Mouse (Mus musculus) cerebral cortex, adult 2 months (tissue): ENCODE results near the gene Ccdc191.

Experiments used
- WGBS: fragments of 180-500 bp; shearing (Covaris S2); methylation state at CpG from one replicate; pipeline ENCODE4 v1.1.7; 2018; 5-methylcytosine and 5-hydroxymethylcytosine counted together

Gene Ccdc191

GRCm38 (mm10) chr16:43934856-43935255, 45.3 kb downstream of the Ccdc191 start:
- WGBS: 78% methylated on average over 8 of the region's 8 CpGs

GRCm38 (mm10) chr16:43935367-43935766, 45.8 kb downstream of the Ccdc191 start:
- 39% methylated on average over 3 of the region's 3 CpGs for WGBS

GRCm38 (mm10) chr16:43935892-43936291, 46.3 kb downstream of the Ccdc191 start:
- 37% methylated on average over 3 of the region's 3 CpGs for WGBS

GRCm38 (mm10) chr16:43940846-43941245, 51.2 kb downstream of the Ccdc191 start:
- WGBS: 94% methylated on average over 4 of the region's 4 CpGs

DNA sequence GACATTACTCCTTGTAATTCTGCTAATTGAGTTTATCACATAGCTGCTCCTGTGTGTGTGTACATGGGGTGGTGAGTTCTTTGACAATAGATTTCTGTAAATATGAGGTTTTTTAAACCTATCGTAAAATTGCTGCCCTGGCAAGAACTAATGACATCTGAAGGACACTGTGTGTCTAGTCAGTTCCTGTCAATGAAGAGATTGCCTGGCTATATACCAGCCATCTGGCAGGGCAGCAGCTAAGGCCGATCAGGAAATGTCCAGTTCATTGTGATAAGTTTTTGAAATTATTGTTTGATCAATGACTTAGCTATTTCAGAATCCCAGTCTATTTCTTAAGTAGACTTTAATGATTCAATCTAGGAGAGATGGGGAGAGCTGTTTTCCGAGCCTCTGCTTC, 55.8 kb downstream of the Ccdc191 start:
- WGBS: 74% methylated on average over 3 of the region's 3 CpGs

DNA sequence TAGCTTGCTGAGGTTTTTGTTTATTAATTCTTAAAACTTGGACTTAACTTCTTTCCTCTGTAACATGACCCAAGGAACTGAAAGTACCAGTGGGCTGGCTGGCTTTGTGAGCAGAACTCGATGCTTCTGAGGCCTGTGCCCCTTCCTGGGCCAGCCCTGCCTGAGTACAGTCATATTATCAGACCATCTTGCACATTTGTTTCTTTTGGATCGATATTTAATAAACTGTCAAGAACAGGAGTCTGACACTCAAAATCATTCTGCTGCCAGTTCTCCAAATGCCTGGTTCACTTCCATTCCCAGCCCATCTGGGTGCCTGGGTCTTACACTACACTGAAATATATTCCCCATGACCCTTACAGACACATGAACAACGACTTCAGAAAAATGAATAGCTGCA, 56.3 kb downstream of the Ccdc191 start:
- 43% methylated on average over 3 of the region's 3 CpGs for WGBS

- WGBS: 70% methylated on average over 4 of the region's 4 CpGs
Observed at GRCm38 (mm10) chr16:43951591-43951990, 62.0 kb downstream of the Ccdc191 start.

GRCm38 (mm10) chr16:43954913-43955312, 65.3 kb downstream of the Ccdc191 start:
- WGBS: 74% methylated on average over 6 of the region's 6 CpGs

GRCm38 (mm10) chr16:43958038-43958437, 68.4 kb downstream of the Ccdc191 start:
- WGBS: 86% methylated on average over 4 of the region's 4 CpGs

- WGBS: 69% methylated on average over 9 of the region's 9 CpGs
Observed at GRCm38 (mm10) chr16:43963291-43963690, 73.7 kb downstream of the Ccdc191 start.

- WGBS: 68% methylated on average over 3 of the region's 3 CpGs
Observed at GRCm38 (mm10) chr16:43963780-43964179, 74.2 kb downstream of the Ccdc191 start.

DNA sequence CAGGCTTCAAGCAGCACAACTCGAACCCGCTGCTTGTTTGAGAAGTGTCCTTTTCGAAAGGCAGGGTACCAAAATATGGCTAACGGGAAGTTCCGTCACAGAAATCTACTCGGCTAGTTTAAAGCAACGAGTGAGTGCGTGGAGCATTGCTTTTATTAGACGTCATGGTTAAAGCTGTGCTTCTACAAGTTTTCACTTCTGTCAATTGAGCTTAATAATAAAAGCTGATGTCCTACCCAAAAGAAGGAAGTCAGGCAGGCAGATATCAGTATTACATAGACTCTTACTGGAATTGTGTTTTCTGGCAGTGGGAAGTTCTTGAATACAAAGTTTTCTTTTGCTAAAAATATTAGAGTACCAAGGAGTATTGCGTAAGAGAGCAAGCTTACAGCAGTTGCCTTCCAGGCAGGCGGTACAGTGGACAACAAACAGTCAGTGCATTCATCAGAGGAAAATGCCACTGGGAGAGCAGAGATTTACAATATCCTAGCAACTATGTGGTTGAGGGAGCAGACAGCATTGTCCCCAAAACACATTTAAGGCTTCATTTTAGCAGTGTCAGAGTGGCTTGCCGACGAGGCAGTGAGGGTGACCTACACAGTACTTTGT, 76.3 kb downstream of the Ccdc191 start:
- 56% methylated on average over 13 of the region's 13 CpGs for WGBS

GRCm38 (mm10) chr16:43970426-43970825, 80.8 kb downstream of the Ccdc191 start:
- 85% methylated on average over 3 of the region's 3 CpGs for WGBS

GRCm38 (mm10) chr16:43971189-43971588, 81.6 kb downstream of the Ccdc191 start:
- 94% methylated on average over 11 of the region's 11 CpGs for WGBS

DNA sequence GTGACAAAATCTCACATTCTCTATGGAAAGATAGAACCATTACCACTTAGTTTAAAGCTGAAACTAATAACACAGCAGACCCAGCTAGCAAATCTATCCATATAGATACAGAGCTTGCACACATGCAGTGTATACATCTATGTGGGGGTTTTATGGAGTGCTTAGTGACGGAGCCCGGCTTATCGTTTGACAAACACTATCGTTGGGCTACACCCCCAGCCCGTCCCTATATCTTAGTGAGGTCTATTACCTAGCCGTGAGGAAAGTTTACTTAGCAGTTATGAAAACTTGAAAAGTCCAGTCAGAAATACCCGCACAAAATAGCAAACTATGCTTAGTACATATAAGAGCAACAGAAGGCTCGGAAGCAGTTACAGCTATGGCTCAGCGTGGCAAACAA, 82.1 kb downstream of the Ccdc191 start:
- WGBS: 82% methylated on average over 9 of the region's 9 CpGs

DNA sequence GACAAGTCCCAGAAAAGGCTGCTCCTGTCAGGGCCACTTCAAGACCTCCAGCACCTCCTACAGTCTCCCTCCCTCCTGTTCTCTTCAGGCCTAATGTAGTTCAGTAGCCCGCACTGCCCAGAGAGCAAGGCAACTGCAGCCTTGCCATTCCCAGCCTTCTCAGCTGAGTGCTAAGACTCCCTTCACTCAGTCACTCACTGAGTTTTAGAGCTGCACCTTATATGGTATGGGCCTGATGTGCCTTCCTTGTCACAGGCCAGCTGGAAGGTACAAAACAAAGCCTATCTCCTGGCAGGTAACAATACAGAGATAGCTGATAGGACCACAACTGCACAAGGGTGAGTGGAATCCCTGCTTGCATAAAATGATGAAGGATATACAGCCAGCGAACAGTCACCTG, 82.8 kb downstream of the Ccdc191 start:
- WGBS: 93% methylated on average over 2 of the region's 2 CpGs

DNA sequence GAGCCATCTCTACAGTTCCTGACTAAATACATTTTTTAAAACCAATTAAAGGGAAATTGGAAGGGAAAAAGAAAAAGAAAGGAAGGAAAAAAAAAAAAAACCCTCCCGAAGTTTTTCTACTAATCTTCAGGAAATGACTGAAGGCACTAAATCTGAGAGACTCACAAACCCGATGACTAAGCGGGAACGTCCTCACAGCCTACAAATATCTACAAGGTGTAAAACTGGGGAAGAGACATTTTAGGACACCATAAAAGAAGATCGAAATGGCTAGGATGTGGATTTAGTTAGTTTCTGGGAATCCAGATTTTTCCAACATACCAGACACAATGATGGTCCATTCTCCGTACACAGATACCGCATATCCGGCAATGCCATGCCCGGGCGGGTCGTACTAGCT, 83.5 kb downstream of the Ccdc191 start:
- WGBS: 64% methylated on average over 11 of the region's 11 CpGs

DNA sequence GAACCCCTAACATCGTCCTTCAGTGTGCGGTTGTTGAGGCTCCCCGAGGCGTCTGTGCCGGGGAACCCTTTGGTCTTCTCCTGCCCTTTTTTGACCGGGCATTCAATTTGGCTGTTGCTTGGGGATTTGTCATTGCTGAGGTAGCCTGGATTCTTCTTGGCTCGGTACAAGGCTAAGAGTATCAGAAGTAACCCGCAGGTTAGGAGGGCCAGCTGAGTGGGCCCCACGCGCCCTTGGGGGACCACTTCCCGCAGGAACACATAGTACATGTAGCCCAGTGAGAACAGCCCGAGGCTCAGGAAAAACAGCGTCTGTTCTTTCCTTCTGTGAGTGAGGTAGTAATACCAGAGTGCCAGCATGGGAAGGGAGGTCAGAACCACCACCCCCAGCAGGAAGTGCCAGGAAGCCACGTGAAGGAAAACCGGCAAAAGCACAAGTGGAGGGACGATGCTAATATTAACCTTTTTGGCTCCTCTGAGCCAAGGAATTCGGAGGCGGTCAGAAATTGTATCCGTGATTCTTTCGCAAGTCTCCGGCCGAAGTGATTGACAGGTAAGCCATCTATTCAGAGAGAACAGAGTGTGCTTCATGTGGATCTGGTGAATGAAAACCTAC, 84.1 kb downstream of the Ccdc191 start:
- 65% methylated on average over 22 of the region's 22 CpGs for WGBS

DNA sequence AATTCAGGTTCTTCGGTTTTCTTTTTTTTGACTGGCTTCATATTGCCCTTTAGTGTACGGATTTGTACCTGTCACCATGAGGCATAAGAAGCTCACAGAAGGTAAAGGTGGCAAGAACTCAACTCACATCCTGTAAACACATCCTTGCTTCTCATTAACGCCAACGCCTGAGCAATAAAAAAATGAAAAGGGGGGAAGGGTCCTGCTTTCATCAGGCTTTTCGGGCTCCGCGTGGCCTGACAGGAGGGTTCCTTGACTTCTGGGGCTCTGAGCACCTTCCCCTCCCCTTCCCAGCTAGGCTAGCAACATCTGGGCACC, 89.4 kb downstream of the Ccdc191 start:
- 25% methylated on average over 7 of the region's 7 CpGs for WGBS

- whole genome bisulfite sequencing: 2% methylated on average over 102 of the region's 103 CpGs
Observed at GRCm38 (mm10) chr16:43979328-43980109, 89.9 kb downstream of the Ccdc191 start, which contains the start of gene Zdhhc23. Gene Zdhhc23 (minus strand): TSS chr16:43979791.

- 27% methylated on average over 9 of the region's 9 CpGs for WGBS
Observed at GRCm38 (mm10) chr16:43980110-43980609, 90.6 kb downstream of the Ccdc191 start.

- 96% methylated on average over 4 of the region's 4 CpGs for WGBS
Observed at GRCm38 (mm10) chr16:43986299-43986698, 96.7 kb downstream of the Ccdc191 start.

GRCm38 (mm10) chr16:43994623-43995022, 105.0 kb downstream of the Ccdc191 start:
- WGBS: 82% methylated on average over 3 of the region's 3 CpGs
